Mouse (Mus musculus): ENCODE data around the gene Dtx3l. TPM values are rescaled to one million over a fixed set of nuclear protein-coding genes. Genes with fewer than 3 reads are reported as not detected.
"Not testable (repeated sequence)": the region's sequence is repeated elsewhere in the genome, so short reads cannot be mapped to it uniquely, and the experiment has no call there.

Dtx3l gene
- 2.8 TPM in 2 replicates for polyA plus RNA-seq (2012; rRNA removed)

GRCm38 (mm10) chr16:35938211-35939151, at the start of gene Dtx3l, which contains the start of gene Parp9:
TSS of gene Dtx3l (minus strand) at chr16:35939151.
TSS of gene Parp9 (plus strand) at chr16:35938470.
- no peaks in the 10 kb centered on the region for H3K4me1 ChIP-seq (ENCODE audit: control insufficient read depth, insufficient read depth, low read length)
- H3K4me3 ChIP-seq (ENCODE audit: insufficient read depth, low read length): peak within 1 kb of the TSS; percentile 68
- TF ChIP-seq POLR2A (IDR thresholded peaks at IDR 0.05; ENCODE audit: extremely low read depth, insufficient read depth, low read length) (no peak), CTCF (IDR thresholded peaks at IDR 0.05; ENCODE audit: extremely low read depth, insufficient read depth, low read length) (no peak)
- H3K27ac ChIP-seq (ENCODE audit: insufficient read depth, low read length): no peak within 1 kb of the TSS

GRCm38 (mm10) chr16:35987930-35988329, 49.0 kb upstream of the Dtx3l start:
- no peak for TF ChIP-seq CTCF (IDR thresholded peaks at IDR 0.05; ENCODE audit: extremely low read depth, insufficient read depth, low read length)
- no peak for TF ChIP-seq POLR2A (IDR thresholded peaks at IDR 0.05; ENCODE audit: extremely low read depth, insufficient read depth, low read length)
- Histone ChIP-seq H3K27ac (ENCODE audit: insufficient read depth, low read length) (no peak overlapping the region), H3K4me1 (ENCODE audit: control insufficient read depth, insufficient read depth, low read length) (peaks cover 7% of the 10 kb centered on the region), H3K4me3 (ENCODE audit: insufficient read depth, low read length) (no peak overlapping the region)

GRCm38 (mm10) chr16:35984471-35984870, 45.5 kb upstream of the Dtx3l start:
- no peak for TF ChIP-seq POLR2A (IDR thresholded peaks at IDR 0.05; ENCODE audit: extremely low read depth, insufficient read depth, low read length)
- no peak for TF ChIP-seq CTCF (IDR thresholded peaks at IDR 0.05; ENCODE audit: extremely low read depth, insufficient read depth, low read length)
- peak overlapping the region; percentile 60; the same call in 1 of the 2 replicates for H3K4me3 ChIP-seq (ENCODE audit: insufficient read depth, low read length)
- H3K27ac ChIP-seq (ENCODE audit: insufficient read depth, low read length): no peak overlapping the region
- peaks cover 4% of the 10 kb centered on the region for H3K4me1 ChIP-seq (ENCODE audit: control insufficient read depth, insufficient read depth, low read length)

GRCm38 (mm10) chr16:35983517-35984101, 44.7 kb upstream of the Dtx3l start:
- Histone ChIP-seq H3K4me3 (ENCODE audit: insufficient read depth, low read length) (peak overlapping the region; percentile 60), H3K27ac (ENCODE audit: insufficient read depth, low read length) (peak overlapping the region; percentile 94), H3K4me1 (ENCODE audit: control insufficient read depth, insufficient read depth, low read length) (peaks cover 4% of the 10 kb centered on the region)
- no peak for TF ChIP-seq POLR2A (IDR thresholded peaks at IDR 0.05; ENCODE audit: extremely low read depth, insufficient read depth, low read length)
- TF ChIP-seq CTCF (IDR thresholded peaks at IDR 0.05; ENCODE audit: extremely low read depth, insufficient read depth, low read length): no peak

GRCm38 (mm10) chr16:35982902-35983516, 44.1 kb upstream of the Dtx3l start:
- Histone ChIP-seq H3K4me1 (ENCODE audit: control insufficient read depth, insufficient read depth, low read length) (peaks cover 4% of the 10 kb centered on the region), H3K4me3 (ENCODE audit: insufficient read depth, low read length) (peak overlapping the region; percentile 60), H3K27ac (ENCODE audit: insufficient read depth, low read length) (peak overlapping the region; percentile 94)
- TF ChIP-seq CTCF (IDR thresholded peaks at IDR 0.05; ENCODE audit: extremely low read depth, insufficient read depth, low read length) (no peak), POLR2A (IDR thresholded peaks at IDR 0.05; ENCODE audit: extremely low read depth, insufficient read depth, low read length) (no peak)

- TF ChIP-seq CTCF (IDR thresholded peaks at IDR 0.05; ENCODE audit: extremely low read depth, insufficient read depth, low read length) (no peak), POLR2A (IDR thresholded peaks at IDR 0.05; ENCODE audit: extremely low read depth, insufficient read depth, low read length) (no peak)
- 0 out of 2 replicates have a peak overlapping the region, but pooled peaks have one; percentile 88 for H3K27ac ChIP-seq (ENCODE audit: insufficient read depth, low read length)
Observed at GRCm38 (mm10) chr16:35982506-35982901, 43.6 kb upstream of the Dtx3l start.

GRCm38 (mm10) chr16:35981363-35981821, 42.4 kb upstream of the Dtx3l start:
- H3K4me3 ChIP-seq (ENCODE audit: insufficient read depth, low read length): no peak overlapping the region
- H3K27ac ChIP-seq (ENCODE audit: insufficient read depth, low read length): no peak overlapping the region
- no peak for TF ChIP-seq CTCF (IDR thresholded peaks at IDR 0.05; ENCODE audit: extremely low read depth, insufficient read depth, low read length)
- no peak for TF ChIP-seq POLR2A (IDR thresholded peaks at IDR 0.05; ENCODE audit: extremely low read depth, insufficient read depth, low read length)
- H3K4me1 ChIP-seq (ENCODE audit: control insufficient read depth, insufficient read depth, low read length): peaks cover 2% of the 10 kb centered on the region; the same call in 1 of the 2 replicates

More at GRCm38 (mm10) chr16:35982506-35982901, 43.6 kb upstream of the Dtx3l start:
- Histone ChIP-seq H3K4me1 (ENCODE audit: control insufficient read depth, insufficient read depth, low read length) (peaks cover 4% of the 10 kb centered on the region), H3K4me3 (ENCODE audit: insufficient read depth, low read length) (peak overlapping the region; percentile 60)

- not testable (repeated sequence) for H3K4me1 ChIP-seq (ENCODE audit: control insufficient read depth, insufficient read depth, low read length); H3K4me3 ChIP-seq (ENCODE audit: insufficient read depth, low read length); H3K27ac ChIP-seq (ENCODE audit: insufficient read depth, low read length)
Observed at GRCm38 (mm10) chr16:35978450-35978849, 39.5 kb upstream of the Dtx3l start, which contains the start of gene Kpna1. TSS of gene Kpna1 (plus strand) at chr16:35978750.

GRCm38 (mm10) chr16:35974021-35974420, 35.1 kb upstream of the Dtx3l start:
- TF ChIP-seq CTCF (IDR thresholded peaks at IDR 0.05; ENCODE audit: extremely low read depth, insufficient read depth, low read length) (no peak), POLR2A (IDR thresholded peaks at IDR 0.05; ENCODE audit: extremely low read depth, insufficient read depth, low read length) (no peak)
- H3K4me1 ChIP-seq (ENCODE audit: control insufficient read depth, insufficient read depth, low read length): no peaks in the 10 kb centered on the region
- no peak overlapping the region for H3K27ac ChIP-seq (ENCODE audit: insufficient read depth, low read length)
- no peak overlapping the region for H3K4me3 ChIP-seq (ENCODE audit: insufficient read depth, low read length)

Data from cortical plate, adult 2 months (tissue).